Mouse (Mus musculus) CH12.LX (cell line): ENCODE data around the gene Gzmm.

ENCODE experiments used
- BHLHE40 ChIP-seq: IDR thresholded peaks from 2 replicates; pipeline ENCODE4 v1.6.1; 2011; ENCODE audit warnings: mild to moderate bottlenecking, low read depth, low read length, improper control_type of control experiment
- CTCF ChIP-seq, 2 experiments: IDR thresholded peaks in 1 of 2; conservative IDR thresholded peaks in 1 of 2; 2 replicates each; pipeline ENCODE4 v1.5.1; 2011 to 2012; ENCODE audit warnings: low read depth in 2 of 2, low read length in 2 of 2, improper control_type of control experiment in 1 of 2, inconsistent platforms in 1 of 2, mild to moderate bottlenecking in 1 of 2, moderate library complexity in 1 of 2
- GABPA ChIP-seq: IDR thresholded peaks from 2 replicates; pipeline ENCODE4 v1.6.1; 2012; ENCODE audit warnings: low read depth, low read length, improper control_type of control experiment, inconsistent platforms; ENCODE audit not compliant: insufficient replicate concordance
- KAT2A ChIP-seq: IDR thresholded peaks from 2 replicates; pipeline ENCODE4 v1.6.1; 2012; ENCODE audit warnings: low read length, improper control_type of control experiment, inconsistent platforms; ENCODE audit not compliant: insufficient replicate concordance
- MAFK ChIP-seq: IDR thresholded peaks from 2 replicates; pipeline ENCODE4 v1.6.1; 2011; ENCODE audit warnings: low read length, improper control_type of control experiment; ENCODE audit not compliant: insufficient replicate concordance
- MAX ChIP-seq: IDR thresholded peaks from 2 replicates; pipeline ENCODE4 v1.6.1; 2011; ENCODE audit warnings: low read length, improper control_type of control experiment
- POLR2A ChIP-seq: IDR thresholded peaks from 2 replicates; pipeline ENCODE4 v1.6.1; 2011; ENCODE audit warnings: low read depth, mild to moderate bottlenecking, improper control_type of control experiment, low read length
- RAD21 ChIP-seq: IDR thresholded peaks from 2 replicates; pipeline ENCODE4 v1.6.1; 2011; ENCODE audit warnings: low read depth, mild to moderate bottlenecking, low read length, improper control_type of control experiment, moderate library complexity
- USF1 ChIP-seq: IDR thresholded peaks from 2 replicates; pipeline ENCODE4 v1.6.1; 2014; ENCODE audit warnings: low read depth, mild to moderate bottlenecking, inconsistent platforms, low read length, improper control_type of control experiment
- USF2 ChIP-seq: conservative IDR thresholded peaks from 2 replicates; pipeline ENCODE4 v1.6.1; 2011; ENCODE audit warnings: low read depth, low read length, improper control_type of control experiment
- ZKSCAN1 ChIP-seq: IDR thresholded peaks from 2 replicates; pipeline ENCODE4 v1.6.1; 2012; ENCODE audit warnings: low read depth, inconsistent platforms, low read length, improper control_type of control experiment, borderline replicate concordance
- ZMIZ1 ChIP-seq: IDR thresholded peaks from 2 replicates; pipeline ENCODE4 v1.6.1; 2012; ENCODE audit warnings: low read depth, mild to moderate bottlenecking, inconsistent platforms, low read length, improper control_type of control experiment

GRCm38 (mm10) chr10:79726090-79726489 lies 37.3 kb downstream of the Gzmm start:
- TF ChIP-seq ZKSCAN1 (no peak), CTCF (conservative IDR thresholded peaks at IDR 0.05 in 1 of 2, IDR thresholded peaks at IDR 0.05 in 1 of 2; ENCODE audit: low read depth in 2 of 2, low read length in 2 of 2) (peak; percentile 48 to 86), MAX (peak; percentile 30; the same call in 1 of the 2 replicates), POLR2A (no peak), USF1 (no peak), MAFK (no peak), KAT2A (no peak), BHLHE40 (no peak), RAD21 (peak; percentile 41), GABPA (no peak), ZMIZ1 (no peak), USF2 (no peak)
